26 mouse cellular contexts compared by ENCODE assay signal in genomic region chr12:98349864-98350643, GRCm38 (mm10).
DNase-seq lines count a peak whose midpoint lies in the region; ATAC-seq and TF ChIP-seq lines count a peak whose summit lies in the region.
"Had no signal": no experiment of that assay in that cellular context is flagged by ENCODE, and none has a peak within 500 bp of the region (broad histone marks: within the 10 kb centered on the region; RNA-seq: fewer than 3 reads in every experiment).

No protein-coding gene starts in this region.

- no peaks in the 10 kb centered on the region for H3K36me3 ChIP-seq in embryonic facial prominence, embryonic 11.5 days (replicated peaks; ENCODE audit: control insufficient read depth, insufficient read depth, low read depth, low read length)
- no peaks in the 10 kb centered on the region for H3K36me3 ChIP-seq in embryonic facial prominence, embryonic 10.5 days (replicated peaks)
- no peaks in the 10 kb centered on the region for H3K36me3 ChIP-seq in hindbrain, postnatal 0 days (ENCODE audit: insufficient read depth, low read length)
- H3K36me3 ChIP-seq in hindbrain, embryonic 13.5 days, result no peaks in the 10 kb centered on the region
- H3K36me3 ChIP-seq in midbrain, embryonic 11.5 days (ENCODE audit: control insufficient read depth, insufficient read depth, low read length), result no peaks in the 10 kb centered on the region
- no peaks in the 10 kb centered on the region for H3K36me3 ChIP-seq in midbrain, embryonic 15.5 days (replicated peaks)
- H3K36me3 ChIP-seq in forebrain, embryonic 15.5 days, result no peaks in the 10 kb centered on the region
- H3K36me3 ChIP-seq: G1E; heart, embryonic 13.5 days; intestine, embryonic 15.5 days; liver, embryonic 15.5 days had no signal

- H3K27ac ChIP-seq in embryonic facial prominence, embryonic 11.5 days (replicated peaks; ENCODE audit: low read depth, low read length), result no peak overlapping the region
- H3K27ac ChIP-seq in embryonic facial prominence, embryonic 10.5 days (replicated peaks), result no peak overlapping the region
- H3K27ac ChIP-seq in hindbrain, postnatal 0 days, result no peak overlapping the region
- no peak overlapping the region for H3K27ac ChIP-seq in hindbrain, embryonic 13.5 days
- H3K27ac ChIP-seq in midbrain, embryonic 11.5 days (ENCODE audit: low read depth, low read length), result no peak overlapping the region
- H3K27ac ChIP-seq in midbrain, embryonic 15.5 days, result no peak overlapping the region
- H3K27ac ChIP-seq in forebrain, embryonic 15.5 days (replicated peaks), result no peak overlapping the region
- H3K27ac ChIP-seq: forebrain, embryonic 13.5 days; heart, embryonic 13.5 days; intestine, embryonic 15.5 days; liver, embryonic 15.5 days had no signal

- WGBS in embryonic facial prominence, embryonic 11.5 days, result 92% methylated on average over 7 of the region's 7 CpGs
- WGBS in embryonic facial prominence, embryonic 10.5 days, result 84% methylated on average over 7 of the region's 7 CpGs
- WGBS in hindbrain, postnatal 0 days, result 91% methylated on average over 7 of the region's 7 CpGs
- 94% methylated on average over 7 of the region's 7 CpGs for WGBS in hindbrain, embryonic 13.5 days
- WGBS in midbrain, embryonic 11.5 days, result 95% methylated on average over 7 of the region's 7 CpGs
- WGBS in midbrain, embryonic 15.5 days, result 93% methylated on average over 7 of the region's 7 CpGs
- WGBS in forebrain, embryonic 15.5 days, result 96% methylated on average over 7 of the region's 7 CpGs

- H3K9ac ChIP-seq in embryonic facial prominence, embryonic 11.5 days (replicated peaks; ENCODE audit: low read length), result no peak overlapping the region
- no peak overlapping the region for H3K9ac ChIP-seq in hindbrain, postnatal 0 days (replicated peaks; ENCODE audit: low read length)
- no peak overlapping the region for H3K9ac ChIP-seq in hindbrain, embryonic 13.5 days
- H3K9ac ChIP-seq in midbrain, embryonic 11.5 days (ENCODE audit: low read length), result no peak overlapping the region
- no peak overlapping the region for H3K9ac ChIP-seq in midbrain, embryonic 15.5 days
- H3K9ac ChIP-seq in forebrain, embryonic 15.5 days (replicated peaks), result no peak overlapping the region
- H3K9ac ChIP-seq: forebrain, embryonic 13.5 days; heart, embryonic 13.5 days; intestine, embryonic 15.5 days; liver, embryonic 15.5 days; lung, embryonic 14.5 days had no signal

- H3K27me3 ChIP-seq in embryonic facial prominence, embryonic 11.5 days (ENCODE audit: control insufficient read depth, insufficient read depth, low read length), result no peaks in the 10 kb centered on the region
- H3K27me3 ChIP-seq in embryonic facial prominence, embryonic 10.5 days (replicated peaks; ENCODE audit: low read depth, poor library complexity, severe bottlenecking), result no peaks in the 10 kb centered on the region
- no peaks in the 10 kb centered on the region for H3K27me3 ChIP-seq in hindbrain, postnatal 0 days (ENCODE audit: insufficient read depth, low read length)
- H3K27me3 ChIP-seq in hindbrain, embryonic 13.5 days, result no peaks in the 10 kb centered on the region
- H3K27me3 ChIP-seq in midbrain, embryonic 11.5 days (ENCODE audit: control insufficient read depth, insufficient read depth, low read length), result no peaks in the 10 kb centered on the region
- no peaks in the 10 kb centered on the region for H3K27me3 ChIP-seq in midbrain, embryonic 15.5 days (replicated peaks)
- H3K27me3 ChIP-seq in forebrain, embryonic 15.5 days, result no peaks in the 10 kb centered on the region
- H3K27me3 ChIP-seq: forebrain, embryonic 13.5 days; heart, embryonic 13.5 days; intestine, embryonic 15.5 days; liver, embryonic 15.5 days had no signal

- H3K4me1 ChIP-seq in embryonic facial prominence, embryonic 11.5 days (ENCODE audit: control insufficient read depth, insufficient read depth, low read length), result no peaks in the 10 kb centered on the region
- H3K4me1 ChIP-seq in embryonic facial prominence, embryonic 10.5 days, result no peaks in the 10 kb centered on the region
- no peaks in the 10 kb centered on the region for H3K4me1 ChIP-seq in hindbrain, postnatal 0 days (ENCODE audit: insufficient read depth, low read length)
- no peaks in the 10 kb centered on the region for H3K4me1 ChIP-seq in hindbrain, embryonic 13.5 days (replicated peaks)
- H3K4me1 ChIP-seq in midbrain, embryonic 11.5 days (ENCODE audit: control insufficient read depth, insufficient read depth, low read length), result no peaks in the 10 kb centered on the region
- H3K4me1 ChIP-seq in midbrain, embryonic 15.5 days, result no peaks in the 10 kb centered on the region
- no peaks in the 10 kb centered on the region for H3K4me1 ChIP-seq in forebrain, embryonic 15.5 days
- H3K4me1 ChIP-seq: forebrain, embryonic 13.5 days; heart, embryonic 13.5 days; intestine, embryonic 15.5 days; liver, embryonic 15.5 days had no signal

- peak; percentile 63 for ATAC-seq in embryonic facial prominence, embryonic 11.5 days (replicated peaks; ENCODE audit: insufficient number of reproducible peaks, low FRiP score, low TSS enrichment, low read depth)
- peak; percentile 15; the same call in 1 of the 2 replicates for ATAC-seq in hindbrain, postnatal 0 days
- ATAC-seq in hindbrain, embryonic 13.5 days (ENCODE audit: low FRiP score), result no peak
- peak; percentile 38 for ATAC-seq in midbrain, embryonic 11.5 days (ENCODE audit: low FRiP score)
- no peak for ATAC-seq in midbrain, embryonic 15.5 days (replicated peaks)
- ATAC-seq in forebrain, embryonic 15.5 days (replicated peaks), result no peak
- ATAC-seq: forebrain, embryonic 13.5 days; hindbrain, embryonic 16.5 days; intestine, embryonic 15.5 days; midbrain, embryonic 16.5 days had no signal

- no peak overlapping the region for H3K4me3 ChIP-seq in embryonic facial prominence, embryonic 11.5 days (ENCODE audit: low read depth, low read length)
- H3K4me3 ChIP-seq in embryonic facial prominence, embryonic 10.5 days, result no peak overlapping the region
- H3K4me3 ChIP-seq in hindbrain, postnatal 0 days (ENCODE audit: low read length), result no peak overlapping the region
- no peak overlapping the region for H3K4me3 ChIP-seq in hindbrain, embryonic 13.5 days
- no peak overlapping the region for H3K4me3 ChIP-seq in midbrain, embryonic 11.5 days (ENCODE audit: low read depth, low read length)
- no peak overlapping the region for H3K4me3 ChIP-seq in midbrain, embryonic 15.5 days
- no peak overlapping the region for H3K4me3 ChIP-seq in forebrain, embryonic 15.5 days
- H3K4me3 ChIP-seq: forebrain, embryonic 13.5 days; heart, embryonic 13.5 days; intestine, embryonic 15.5 days; liver, embryonic 15.5 days had no signal

- no peak overlapping the region for H3K4me2 ChIP-seq in embryonic facial prominence, embryonic 11.5 days (ENCODE audit: low read depth, low read length)
- no peak overlapping the region for H3K4me2 ChIP-seq in hindbrain, postnatal 0 days (ENCODE audit: low read depth, low read length)
- no peak overlapping the region for H3K4me2 ChIP-seq in hindbrain, embryonic 13.5 days
- no peak overlapping the region for H3K4me2 ChIP-seq in midbrain, embryonic 11.5 days
- H3K4me2 ChIP-seq in midbrain, embryonic 15.5 days, result no peak overlapping the region
- H3K4me2 ChIP-seq in forebrain, embryonic 15.5 days (replicated peaks), result no peak overlapping the region
- H3K4me2 ChIP-seq: forebrain, embryonic 13.5 days; heart, embryonic 13.5 days; intestine, embryonic 15.5 days; liver, embryonic 15.5 days; lung, embryonic 14.5 days had no signal

- H3K9me3 ChIP-seq in embryonic facial prominence, embryonic 11.5 days (replicated peaks; ENCODE audit: control insufficient read depth, low read length), result no peaks in the 10 kb centered on the region
- H3K9me3 ChIP-seq in embryonic facial prominence, embryonic 10.5 days, result no peaks in the 10 kb centered on the region
- H3K9me3 ChIP-seq in hindbrain, postnatal 0 days (ENCODE audit: low read length), result no peaks in the 10 kb centered on the region
- H3K9me3 ChIP-seq in hindbrain, embryonic 13.5 days, result peaks cover 9% of the 10 kb centered on the region; the same call in 1 of the 2 replicates
- no peaks in the 10 kb centered on the region for H3K9me3 ChIP-seq in midbrain, embryonic 11.5 days (ENCODE audit: control insufficient read depth, low read length)
- H3K9me3 ChIP-seq in midbrain, embryonic 15.5 days, result no peaks in the 10 kb centered on the region
- H3K9me3 ChIP-seq in forebrain, embryonic 15.5 days, result no peaks in the 10 kb centered on the region
- H3K9me3 ChIP-seq: forebrain, embryonic 13.5 days; heart, embryonic 13.5 days; intestine, embryonic 15.5 days; liver, embryonic 15.5 days had no signal

- no peak for TF ChIP-seq CTCF in hindbrain, postnatal 0 days (IDR thresholded peaks at IDR 0.05; ENCODE audit: low read depth)

- DNase-seq in embryonic facial prominence, embryonic 11.5 days (ENCODE audit: low spot score), result no peak
- no peak for DNase-seq in embryonic facial prominence, embryonic 10.5 days (ENCODE audit: low spot score)
- no peak for DNase-seq in hindbrain, postnatal 0 days (ENCODE audit: low spot score)
- peak; percentile 8 for DNase-seq in midbrain, embryonic 11.5 days (ENCODE audit: low spot score, missing footprints)
- DNase-seq: adrenal gland, adult 8-10 months; cerebellum, adult 8-10 months; embryo, embryonic 11 days; gastrocnemius, postnatal 14 days; heart, postnatal 4 days; kidney, adult 2 months; kidney, postnatal 36 days; lung, embryonic 14.5 days; lung, postnatal 14 days; right cerebral cortex, postnatal 25 days; thymus, adult 2 months; thymus, postnatal 36 days had no signal

Comparison
In these comparisons a context has a peak if more than half of its experiments do, and no peak if none do; other contexts are left out.
1. ATAC-seq: peak in embryonic facial prominence, embryonic 11.5 days (single experiment), hindbrain, postnatal 0 days (single experiment) and midbrain, embryonic 11.5 days (single experiment); none in hindbrain, embryonic 13.5 days (single experiment), midbrain, embryonic 15.5 days (single experiment) and forebrain, embryonic 15.5 days (single experiment).